Mouse (Mus musculus): ENCODE results near the gene Sstr3. TPM values are rescaled to one million over a fixed set of nuclear protein-coding genes. Genes with fewer than 3 reads are reported as not detected.

The Sstr3 gene
- polyA plus RNA-seq, 1 experiment: not detected

DNA sequence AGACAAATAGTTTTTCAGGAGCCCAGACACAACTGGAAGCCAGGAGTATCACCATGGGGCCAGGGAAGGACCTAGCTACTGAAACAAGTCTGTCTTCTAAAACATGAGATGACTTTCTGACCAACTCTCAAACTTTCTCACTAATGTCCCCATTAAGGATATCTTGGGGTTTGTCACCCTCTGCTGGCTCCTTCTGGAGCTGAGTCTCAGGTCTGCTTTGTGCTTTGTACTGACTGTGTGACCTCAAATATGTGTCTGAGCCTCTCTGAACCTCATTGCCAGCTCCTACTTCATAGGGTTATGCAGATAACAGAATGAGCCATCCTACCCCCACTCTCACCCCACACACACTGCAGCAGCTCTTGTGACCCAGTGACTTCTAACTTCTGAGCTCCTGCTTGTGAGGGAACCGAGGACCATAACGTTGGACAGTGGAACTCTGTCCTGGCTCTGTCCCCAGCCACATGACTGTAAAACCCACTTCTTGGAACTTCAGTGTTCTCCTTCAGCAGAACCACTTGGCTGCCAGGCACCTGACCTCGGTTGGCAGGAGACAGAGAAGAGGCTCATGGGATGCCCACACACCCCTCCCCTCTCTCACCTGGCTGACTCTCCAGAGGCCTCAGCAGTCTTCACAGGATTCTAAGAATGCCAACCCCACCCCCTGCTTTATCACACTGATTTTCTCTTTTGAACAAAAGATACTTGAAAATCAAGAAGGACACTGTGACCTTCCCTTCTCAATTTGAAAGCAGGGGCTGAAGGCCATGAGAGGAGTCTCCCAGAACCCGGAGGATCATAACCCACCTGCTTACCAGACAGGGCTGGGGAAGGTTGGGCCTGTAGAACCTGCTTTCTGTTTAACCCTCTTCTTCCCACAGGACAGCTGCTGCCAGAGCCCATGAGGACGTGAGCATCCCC, 3.2 kb upstream of the Sstr3 start:
- TF ChIP-seq POLR2A (IDR thresholded peaks at IDR 0.05; ENCODE audit: low read depth, low read length): no peak
- TF ChIP-seq CTCF (IDR thresholded peaks at IDR 0.05; ENCODE audit: borderline replicate concordance, insufficient read depth, low read length): no peak

DNA sequence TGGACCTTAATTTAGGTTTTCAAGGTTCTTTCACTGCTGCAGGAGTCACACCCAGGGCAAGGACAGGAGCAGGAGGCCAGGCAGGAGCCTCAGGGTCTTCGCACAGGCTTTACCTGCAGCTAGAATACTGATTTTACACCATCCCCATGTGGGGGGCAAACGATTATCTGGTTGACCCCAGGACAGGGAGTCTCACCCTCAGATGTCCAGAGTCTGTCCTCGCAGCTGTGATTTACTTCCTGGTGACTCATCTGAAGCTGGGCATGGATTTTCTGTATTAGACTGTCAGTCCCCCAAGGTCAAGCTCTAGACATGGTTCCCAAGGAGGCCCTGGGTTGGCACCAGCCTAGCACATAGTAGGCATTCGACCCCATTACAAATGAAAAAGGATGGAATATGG, 1.6 kb upstream of the Sstr3 start:
- TF ChIP-seq CTCF (IDR thresholded peaks at IDR 0.05; ENCODE audit: borderline replicate concordance, insufficient read depth, low read length): no peak
- TF ChIP-seq POLR2A (IDR thresholded peaks at IDR 0.05; ENCODE audit: low read depth, low read length): no peak
- no peak overlapping the region for H3K4me3 ChIP-seq (ENCODE audit: insufficient read depth, low read length)
- H3K4me1 ChIP-seq (ENCODE audit: control insufficient read depth, insufficient read depth, low read length): peaks cover 9% of the 10 kb centered on the region
- H3K27ac ChIP-seq (ENCODE audit: insufficient read depth, low read length): no peak overlapping the region

More for the DNA sequence above, 3.2 kb upstream of the Sstr3 start:
- H3K27ac ChIP-seq (ENCODE audit: insufficient read depth, low read length): no peak overlapping the region
- H3K4me1 ChIP-seq (ENCODE audit: control insufficient read depth, insufficient read depth, low read length): peaks cover 9% of the 10 kb centered on the region
- no peak overlapping the region for H3K4me3 ChIP-seq (ENCODE audit: insufficient read depth, low read length)

DNA sequence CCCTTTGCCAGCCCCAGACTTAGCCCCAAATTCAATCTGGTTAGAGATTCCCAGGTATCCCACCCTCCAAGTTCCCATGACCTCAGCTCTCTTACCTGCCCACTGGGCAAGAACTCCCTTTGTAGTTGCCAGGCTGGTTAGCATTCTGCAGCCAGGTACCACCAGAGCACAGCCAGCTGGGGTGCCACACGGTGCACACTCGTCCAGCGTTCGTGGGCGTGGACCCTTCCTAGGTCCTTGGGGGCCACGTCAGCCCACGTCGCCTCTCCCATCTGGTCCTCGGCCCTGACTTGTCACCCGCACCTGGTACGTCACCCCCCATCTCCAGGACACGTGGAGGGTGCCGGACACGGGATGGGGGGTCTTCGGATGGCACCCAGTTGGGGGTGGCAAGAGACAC, 444 bp downstream of the Sstr3 start:
- no peak overlapping the region for H3K4me3 ChIP-seq (ENCODE audit: insufficient read depth, low read length)
- H3K4me1 ChIP-seq (ENCODE audit: control insufficient read depth, insufficient read depth, low read length): peaks cover 9% of the 10 kb centered on the region
- H3K27ac ChIP-seq (ENCODE audit: insufficient read depth, low read length): no peak overlapping the region
- TF ChIP-seq CTCF (IDR thresholded peaks at IDR 0.05; ENCODE audit: borderline replicate concordance, insufficient read depth, low read length): no peak
- no peak for TF ChIP-seq POLR2A (IDR thresholded peaks at IDR 0.05; ENCODE audit: low read depth, low read length)

DNA sequence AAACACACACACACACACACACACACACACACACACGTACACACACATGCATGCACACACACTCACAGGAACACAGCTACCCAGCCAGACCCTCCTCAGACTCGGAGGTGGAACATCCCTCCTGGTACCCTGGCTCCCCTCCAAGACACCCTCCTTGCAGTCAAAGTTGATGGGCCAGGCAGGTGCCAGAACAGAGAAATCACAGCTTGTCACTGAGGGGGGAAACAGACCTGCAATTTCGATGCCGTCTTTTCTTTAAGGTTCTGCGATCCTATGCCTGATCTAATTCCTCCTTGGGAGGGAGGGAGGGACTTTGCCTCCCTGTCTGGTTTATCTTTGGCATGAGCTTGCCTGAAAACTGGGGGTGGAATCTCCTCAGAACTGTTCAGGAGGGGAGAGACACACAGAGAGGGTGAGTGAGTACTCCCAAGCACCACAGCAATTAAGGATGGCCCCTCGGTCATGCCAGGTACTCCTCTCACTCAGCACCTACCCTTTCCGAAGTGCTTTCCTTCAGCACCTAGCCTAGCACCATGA, 1.6 kb downstream of the Sstr3 start:
- Histone ChIP-seq H3K27ac (ENCODE audit: insufficient read depth, low read length) (no peak overlapping the region), H3K4me3 (ENCODE audit: insufficient read depth, low read length) (no peak overlapping the region), H3K4me1 (ENCODE audit: control insufficient read depth, insufficient read depth, low read length) (no peaks in the 10 kb centered on the region)
- TF ChIP-seq POLR2A (IDR thresholded peaks at IDR 0.05; ENCODE audit: low read depth, low read length) (no peak), CTCF (IDR thresholded peaks at IDR 0.05; ENCODE audit: borderline replicate concordance, insufficient read depth, low read length) (no peak)

DNA sequence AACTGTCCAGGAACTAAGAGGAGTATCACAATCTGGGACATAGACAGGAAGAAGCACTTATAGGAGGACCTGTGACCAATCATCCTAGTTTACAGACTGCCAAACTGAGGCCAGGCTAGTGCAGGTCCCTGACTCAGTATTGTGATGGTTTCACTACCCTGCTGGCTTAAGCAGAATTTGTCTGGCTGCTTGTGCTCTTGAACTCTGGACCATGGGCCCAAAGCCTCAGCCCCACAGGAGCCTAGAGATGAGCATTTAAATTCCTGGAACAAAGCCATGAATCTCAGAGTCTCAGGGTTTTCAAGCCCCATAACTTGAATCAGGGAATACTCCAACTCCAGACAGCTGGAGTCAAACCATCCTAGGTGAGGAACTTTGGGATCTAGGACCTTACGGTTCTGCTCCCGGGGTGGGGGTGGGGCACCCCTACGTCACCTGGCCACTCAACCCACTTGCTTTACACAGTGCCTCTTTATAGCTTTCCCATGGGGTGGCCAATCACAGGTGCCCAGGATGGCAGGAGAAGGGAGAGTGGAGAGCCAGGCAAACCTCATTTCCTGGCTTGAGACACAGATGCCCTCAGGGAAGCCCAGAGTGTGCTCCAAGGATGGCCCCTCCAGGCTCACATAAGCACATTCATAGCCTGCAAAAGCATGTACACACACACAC, 2.3 kb downstream of the Sstr3 start:
- no peak overlapping the region for H3K27ac ChIP-seq (ENCODE audit: insufficient read depth, low read length)
- H3K4me3 ChIP-seq (ENCODE audit: insufficient read depth, low read length): no peak overlapping the region
- H3K4me1 ChIP-seq (ENCODE audit: control insufficient read depth, insufficient read depth, low read length): no peaks in the 10 kb centered on the region
- TF ChIP-seq CTCF (IDR thresholded peaks at IDR 0.05; ENCODE audit: borderline replicate concordance, insufficient read depth, low read length): no peak

DNA sequence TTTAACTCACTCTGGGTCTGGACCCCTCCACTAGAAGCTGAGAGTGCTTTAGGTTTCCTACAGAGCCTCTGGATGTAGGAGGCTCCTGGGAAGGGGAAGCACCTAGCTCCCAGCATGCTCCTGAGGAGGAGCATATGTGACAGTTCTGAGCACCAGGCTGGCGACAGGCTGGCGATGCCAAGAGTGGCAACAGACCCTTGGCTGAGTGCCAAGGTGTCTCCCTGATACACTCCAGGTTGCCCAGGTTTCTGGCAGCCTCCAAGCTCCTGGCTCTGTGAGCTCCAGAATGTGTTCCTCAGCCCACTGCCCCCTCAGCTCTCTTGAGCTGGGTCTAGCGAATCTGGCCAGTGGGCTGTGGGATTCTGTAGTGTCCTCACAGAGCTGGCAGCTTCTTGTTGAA, 2.9 kb downstream of the Sstr3 start:
- H3K27ac ChIP-seq (ENCODE audit: insufficient read depth, low read length): no peak overlapping the region
- TF ChIP-seq CTCF (IDR thresholded peaks at IDR 0.05; ENCODE audit: borderline replicate concordance, insufficient read depth, low read length) (no peak), POLR2A (IDR thresholded peaks at IDR 0.05; ENCODE audit: low read depth, low read length) (no peak)
- no peak overlapping the region for H3K4me3 ChIP-seq (ENCODE audit: insufficient read depth, low read length)

DNA sequence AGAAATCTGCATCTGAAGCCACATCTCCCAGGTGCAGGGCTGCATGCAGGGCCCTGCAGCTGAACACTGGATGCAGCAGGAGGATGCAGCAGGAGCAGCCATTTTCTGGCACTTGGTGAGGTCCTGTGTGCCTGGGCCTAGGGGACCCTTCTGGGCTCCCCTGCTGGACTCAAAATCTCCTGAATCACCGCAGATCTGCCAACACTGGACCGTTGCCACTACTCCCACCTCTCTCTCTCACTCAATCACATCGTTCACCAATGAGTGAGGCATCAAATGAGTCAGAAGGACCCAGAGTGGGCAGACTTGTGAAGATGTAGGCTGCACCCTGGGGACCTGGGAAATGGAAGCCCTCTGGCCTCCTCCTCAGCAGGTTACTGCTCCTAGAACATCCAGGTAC, 3.4 kb downstream of the Sstr3 start:
- no peak overlapping the region for H3K4me3 ChIP-seq (ENCODE audit: insufficient read depth, low read length)
- no peak overlapping the region for H3K27ac ChIP-seq (ENCODE audit: insufficient read depth, low read length)

More for the DNA sequence above, 2.9 kb downstream of the Sstr3 start:
- no peaks in the 10 kb centered on the region for H3K4me1 ChIP-seq (ENCODE audit: control insufficient read depth, insufficient read depth, low read length)

DNA sequence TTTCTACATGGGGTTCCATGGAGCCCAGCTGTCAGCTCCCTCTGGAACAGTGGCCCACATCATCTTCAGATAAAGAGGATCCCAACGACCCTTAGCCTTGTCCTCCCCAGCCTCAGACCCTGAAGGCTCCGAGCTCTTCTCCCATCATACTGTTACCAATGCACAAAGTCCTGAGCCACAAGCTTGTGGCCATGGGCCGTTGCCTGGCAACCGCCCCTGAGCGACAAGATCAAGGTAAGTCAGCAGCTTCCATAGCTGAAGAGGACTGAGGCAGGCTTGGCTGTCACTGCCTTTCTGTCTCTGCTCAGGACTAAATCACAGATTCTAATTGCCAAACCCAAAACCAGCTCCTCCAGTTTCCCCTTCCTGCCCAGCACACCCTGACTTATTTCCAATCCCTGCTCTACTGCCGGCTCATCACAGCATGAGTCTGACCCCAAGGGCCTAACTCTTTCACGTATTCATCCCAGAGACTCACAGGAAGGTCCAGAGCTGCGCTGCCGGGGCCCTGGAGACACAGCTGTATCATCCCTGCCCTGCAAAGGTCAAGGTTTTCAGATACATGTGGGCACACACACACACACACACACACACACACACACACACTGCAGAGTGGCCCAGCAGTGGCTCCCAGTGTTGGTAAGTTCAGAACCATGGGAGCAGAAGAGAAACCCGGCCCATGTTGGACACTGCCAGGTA, 8.6 kb downstream of the Sstr3 start:
- Histone ChIP-seq H3K4me3 (ENCODE audit: insufficient read depth, low read length) (no peak overlapping the region), H3K4me1 (ENCODE audit: control insufficient read depth, insufficient read depth, low read length) (no peaks in the 10 kb centered on the region), H3K27ac (ENCODE audit: insufficient read depth, low read length) (no peak overlapping the region)
- TF ChIP-seq CTCF (IDR thresholded peaks at IDR 0.05; ENCODE audit: borderline replicate concordance, insufficient read depth, low read length): no peak
- TF ChIP-seq POLR2A (IDR thresholded peaks at IDR 0.05; ENCODE audit: low read depth, low read length): no peak

More for the DNA sequence above, 3.4 kb downstream of the Sstr3 start:
- no peaks in the 10 kb centered on the region for H3K4me1 ChIP-seq (ENCODE audit: control insufficient read depth, insufficient read depth, low read length)
- no peak for TF ChIP-seq POLR2A (IDR thresholded peaks at IDR 0.05; ENCODE audit: low read depth, low read length)
- TF ChIP-seq CTCF (IDR thresholded peaks at IDR 0.05; ENCODE audit: borderline replicate concordance, insufficient read depth, low read length): no peak

DNA sequence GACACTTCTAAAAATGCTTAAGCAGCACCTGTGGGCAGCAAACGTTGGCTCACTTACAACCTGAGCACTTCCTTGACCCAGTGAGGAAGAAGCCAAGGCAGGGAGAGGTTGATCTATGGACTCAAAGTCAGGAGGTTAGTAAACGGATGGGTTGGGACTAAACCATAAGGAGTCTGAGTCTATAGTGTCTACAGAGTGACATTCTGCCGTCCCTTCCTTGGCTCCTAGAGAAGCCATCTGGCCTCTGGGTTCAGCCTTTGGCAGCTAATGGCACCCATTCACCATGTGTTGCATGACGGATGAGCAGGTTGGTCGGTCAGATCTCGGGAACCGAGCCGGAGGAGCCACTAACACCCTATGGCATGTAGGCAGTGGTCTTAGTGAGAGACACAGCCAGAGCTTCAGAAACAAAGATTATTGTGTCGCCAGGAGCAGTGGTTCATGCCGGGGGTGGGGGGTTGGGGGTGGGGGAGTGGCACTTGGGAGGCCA, 11.1 kb downstream of the Sstr3 start:
- H3K27ac ChIP-seq (ENCODE audit: insufficient read depth, low read length): no peak overlapping the region
- no peak overlapping the region for H3K4me3 ChIP-seq (ENCODE audit: insufficient read depth, low read length)
- H3K4me1 ChIP-seq (ENCODE audit: control insufficient read depth, insufficient read depth, low read length): peaks cover 3% of the 10 kb centered on the region; the same call in 1 of the 2 replicates
- no peak for TF ChIP-seq POLR2A (IDR thresholded peaks at IDR 0.05; ENCODE audit: low read depth, low read length)
- no peak for TF ChIP-seq CTCF (IDR thresholded peaks at IDR 0.05; ENCODE audit: borderline replicate concordance, insufficient read depth, low read length)

All from embryonic fibroblast, embryonic 13.5 days (primary cell).